Mouse (Mus musculus) MEL (cell line): ENCODE measurements at regions not wholly inside any gene's neighbourhood (a gene's known extent, or its start where the extent isn't known, plus 50 kb on each side); places are given as distances from the start of the nearest gene placed in this dataset.

Experiments used
- DNase-seq: peaks from one replicate; pipeline ENCODE4 v3.0.0; 2011; ENCODE audit warnings: low read depth, low spot score
- H3K27ac ChIP-seq: 2 replicates; pipeline ENCODE4 v1.5.1; 2012; ENCODE audit warnings: low read depth, mild to moderate bottlenecking, control low read depth, low read length, moderate library complexity; ENCODE audit not compliant: control insufficient read depth
- H3K27me3 ChIP-seq, 2 experiments: fragments of 150-350 bp in 1 of 2; sonication (generic) in 1 of 2; 2 replicates each; pipeline ENCODE4 v1.6.1; 2012; ENCODE audit warnings: low read length in 2 of 2, mild to moderate bottlenecking in 2 of 2, improper control_type of control experiment in 1 of 2, moderate library complexity in 1 of 2; ENCODE audit not compliant: insufficient read depth in 2 of 2, control insufficient read depth in 1 of 2
- H3K36me3 ChIP-seq, 2 experiments: 2 replicates each; pipeline ENCODE4 v1.6.1; 2012 to 2014; ENCODE audit warnings: low read length in 2 of 2, improper control_type of control experiment in 1 of 2, inconsistent platforms in 1 of 2, mild to moderate bottlenecking in 1 of 2; ENCODE audit not compliant: insufficient read depth in 2 of 2, control insufficient read depth in 1 of 2
- H3K4me1 ChIP-seq, 2 experiments: fragments of 150-350 bp in 1 of 2; sonication (generic) in 1 of 2; 2 replicates each; pipeline ENCODE4 v1.6.1; 2012; ENCODE audit warnings: low read length in 2 of 2, improper control_type of control experiment in 1 of 2, mild to moderate bottlenecking in 1 of 2; ENCODE audit not compliant: insufficient read depth in 2 of 2, control insufficient read depth in 1 of 2
- H3K4me3 ChIP-seq, 2 experiments: fragments of 150-350 bp in 1 of 2; sonication (generic) in 1 of 2; 2 replicates each; pipeline ENCODE4 v1.5.1; 2012; ENCODE audit warnings: low read depth in 2 of 2, low read length in 2 of 2, mild to moderate bottlenecking in 2 of 2, moderate library complexity in 2 of 2, control low read depth in 1 of 2, improper control_type of control experiment in 1 of 2; ENCODE audit not compliant: control insufficient read depth in 1 of 2, insufficient read depth in 1 of 2
- H3K79me2 ChIP-seq: 2 replicates; pipeline ENCODE4 v1.6.1; 2012; ENCODE audit warnings: mild to moderate bottlenecking, low read length, moderate library complexity; ENCODE audit not compliant: control insufficient read depth, poor library complexity, insufficient read depth
- H3K9ac ChIP-seq: 2 replicates; pipeline ENCODE4 v1.6.1; 2012; ENCODE audit warnings: low read depth, mild to moderate bottlenecking, control low read depth, low read length, moderate library complexity; ENCODE audit not compliant: control insufficient read depth, poor library complexity, severe bottlenecking
- H3K9me3 ChIP-seq: fragments of 150-350 bp; sonication (generic); replicated peaks from 2 replicates; pipeline ENCODE4 v1.6.1; 2012; ENCODE audit warnings: mild to moderate bottlenecking, low read length, improper control_type of control experiment, moderate library complexity; ENCODE audit not compliant: insufficient read depth
- BHLHE40 ChIP-seq: IDR thresholded peaks from 2 replicates; pipeline ENCODE4 v1.6.1; 2012; ENCODE audit warnings: low read depth, mild to moderate bottlenecking, inconsistent platforms, low read length, improper control_type of control experiment, borderline replicate concordance
- CHD1 ChIP-seq: IDR thresholded peaks from 2 replicates; pipeline ENCODE4 v1.6.1; 2012; ENCODE audit warnings: low read depth, mild to moderate bottlenecking, inconsistent platforms, low read length, improper control_type of control experiment
- CHD2 ChIP-seq: IDR thresholded peaks from 2 replicates; pipeline ENCODE4 v1.6.1; 2011; ENCODE audit warnings: low read length, improper control_type of control experiment
- E2F4 ChIP-seq: IDR thresholded peaks from 2 replicates; pipeline ENCODE4 v1.6.1; 2011; ENCODE audit warnings: low read depth, low read length, improper control_type of control experiment, borderline replicate concordance
- EP300 ChIP-seq, 2 experiments: IDR thresholded peaks; 2 replicates each; pipeline ENCODE4 v1.6.1; 2011; ENCODE audit warnings: improper control_type of control experiment in 2 of 2, low read length in 2 of 2, low read depth in 1 of 2, mild to moderate bottlenecking in 1 of 2
- ETS1 ChIP-seq: IDR thresholded peaks from 2 replicates; pipeline ENCODE4 v1.6.1; 2012; ENCODE audit warnings: low read depth, mild to moderate bottlenecking, inconsistent platforms, low read length, improper control_type of control experiment, moderate library complexity
- GABPA ChIP-seq: IDR thresholded peaks from 2 replicates; pipeline ENCODE4 v1.6.1; 2012; ENCODE audit warnings: low read depth, mild to moderate bottlenecking, inconsistent platforms, low read length, improper control_type of control experiment, moderate library complexity
- JUND ChIP-seq: IDR thresholded peaks from 2 replicates; pipeline ENCODE4 v1.6.1; 2011; ENCODE audit warnings: low read depth, mild to moderate bottlenecking, improper control_type of control experiment, low read length
- KAT2A ChIP-seq: conservative IDR thresholded peaks from 2 replicates; pipeline ENCODE4 v1.6.1; 2012; ENCODE audit warnings: low read depth, low read length, improper control_type of control experiment, inconsistent platforms
- MAFK ChIP-seq: IDR thresholded peaks from 2 replicates; pipeline ENCODE4 v1.6.1; 2011; ENCODE audit warnings: low read depth, mild to moderate bottlenecking, low read length, improper control_type of control experiment, borderline replicate concordance
- MAX ChIP-seq: IDR thresholded peaks from 2 replicates; pipeline ENCODE4 v1.6.1; 2011; ENCODE audit warnings: low read length, improper control_type of control experiment
- MEF2A ChIP-seq: IDR thresholded peaks from 2 replicates; pipeline ENCODE4 v1.6.1; 2014; ENCODE audit warnings: low read depth, mild to moderate bottlenecking, inconsistent platforms, low read length, improper control_type of control experiment; ENCODE audit not compliant: poor library complexity, insufficient replicate concordance, severe bottlenecking; ENCODE audit errors: extremely low read depth
- MXI1 ChIP-seq: IDR thresholded peaks from 2 replicates; pipeline ENCODE4 v1.6.1; 2011; ENCODE audit warnings: mild to moderate bottlenecking, low read depth, low read length, improper control_type of control experiment
- NRF1 ChIP-seq: IDR thresholded peaks from 2 replicates; pipeline ENCODE4 v1.6.1; 2014; ENCODE audit warnings: low read depth, mild to moderate bottlenecking, inconsistent platforms, low read length, improper control_type of control experiment, moderate library complexity; ENCODE audit not compliant: poor library complexity, insufficient read depth, severe bottlenecking
- POLR2A ChIP-seq, 2 experiments: IDR thresholded peaks; 2 replicates each; pipeline ENCODE4 v1.6.1; 2011 to 2012; ENCODE audit warnings: low read length in 2 of 2, mild to moderate bottlenecking in 2 of 2, control low read depth in 1 of 2, improper control_type of control experiment in 1 of 2, low read depth in 1 of 2, moderate library complexity in 1 of 2; ENCODE audit not compliant: control insufficient read depth in 1 of 2, insufficient read depth in 1 of 2, poor library complexity in 1 of 2
- POLR2AphosphoS2 ChIP-seq: IDR thresholded peaks from 2 replicates; pipeline ENCODE4 v1.6.1; 2011; ENCODE audit warnings: low read length, improper control_type of control experiment
- POLR2AphosphoS5 ChIP-seq: IDR thresholded peaks from 2 replicates; pipeline ENCODE4 v1.6.1; 2012; ENCODE audit warnings: low read depth, borderline replicate concordance, mild to moderate bottlenecking, inconsistent platforms, low read length, moderate library complexity, mixed read lengths
- RCOR1 ChIP-seq: IDR thresholded peaks from 2 replicates; pipeline ENCODE4 v1.6.1; 2012; ENCODE audit warnings: low read depth, mild to moderate bottlenecking, inconsistent platforms, low read length, improper control_type of control experiment
- SIN3A ChIP-seq: IDR thresholded peaks from 2 replicates; pipeline ENCODE4 v1.6.1; 2012; ENCODE audit warnings: low read length, improper control_type of control experiment, inconsistent platforms
- SMC3 ChIP-seq: IDR thresholded peaks from 2 replicates; pipeline ENCODE4 v1.6.1; 2011; ENCODE audit warnings: low read depth, low read length, improper control_type of control experiment
- TAL1 ChIP-seq: IDR thresholded peaks from 2 replicates; pipeline ENCODE4 v1.6.1; 2012; ENCODE audit warnings: mild to moderate bottlenecking, inconsistent platforms, low read length, moderate library complexity, mixed read lengths
- TBP ChIP-seq: IDR thresholded peaks from 2 replicates; pipeline ENCODE4 v1.8.0; 2011; ENCODE audit warnings: low read depth, low read length, improper control_type of control experiment
- UBTF ChIP-seq: IDR thresholded peaks from 2 replicates; pipeline ENCODE4 v1.6.1; 2012; ENCODE audit warnings: low read depth, mild to moderate bottlenecking, inconsistent platforms, low read length, improper control_type of control experiment, moderate library complexity, borderline replicate concordance; ENCODE audit not compliant: insufficient read depth
- USF2 ChIP-seq, 2 experiments: IDR thresholded peaks; 2 replicates each; pipeline ENCODE4 v1.6.1; 2011 to 2012; ENCODE audit warnings: improper control_type of control experiment in 2 of 2, low read length in 2 of 2, borderline replicate concordance in 1 of 2, inconsistent platforms in 1 of 2, low read depth in 1 of 2, mild to moderate bottlenecking in 1 of 2; ENCODE audit not compliant: insufficient read depth in 1 of 2
- ZC3H11A ChIP-seq: IDR thresholded peaks from 2 replicates; pipeline ENCODE4 v1.6.1; 2012; ENCODE audit warnings: low read depth, mild to moderate bottlenecking, inconsistent platforms, low read length, improper control_type of control experiment
- ZKSCAN1 ChIP-seq: IDR thresholded peaks from 2 replicates; pipeline ENCODE4 v1.6.1; 2012; ENCODE audit warnings: low read depth, mild to moderate bottlenecking, inconsistent platforms, low read length, improper control_type of control experiment, moderate library complexity

GRCm38 (mm10) chr12:112299089-112299488, 153.1 kb downstream of the Kif26a start:
- Histone ChIP-seq H3K4me1 (no peaks in the 10 kb centered on the region), H3K27ac (no peak overlapping the region), H3K27me3 (no peaks in the 10 kb centered on the region), H3K36me3 (no peaks in the 10 kb centered on the region), H3K4me3 (no peak overlapping the region), H3K9ac (no peak overlapping the region), H3K9me3 (no peaks in the 10 kb centered on the region), H3K79me2 (no peaks in the 10 kb centered on the region)
- no peak for DNase-seq
- TF ChIP-seq EP300 (IDR thresholded peaks at IDR 0.05; ENCODE audit: low read depth in 1 of 2, low read length in 2 of 2), result no peak
- TF ChIP-seq TBP, result no peak
- no peak for TF ChIP-seq SIN3A
- no peak for TF ChIP-seq USF2 (IDR thresholded peaks at IDR 0.05; ENCODE audit: borderline replicate concordance in 1 of 2, insufficient read depth in 1 of 2, low read depth in 1 of 2, low read length in 2 of 2)
- TF ChIP-seq GABPA, result no peak
- no peak for TF ChIP-seq KAT2A
- no peak for TF ChIP-seq SMC3
- TF ChIP-seq CHD2, result no peak

GRCm38 (mm10) chr12:112299603-112300002, 153.6 kb downstream of the Kif26a start:
- no peak for DNase-seq
- no peaks in the 10 kb centered on the region for H3K27me3 ChIP-seq

GRCm38 (mm10) chr12:112300125-112300524, 154.1 kb downstream of the Kif26a start:
- H3K9ac ChIP-seq, result no peak overlapping the region
- no peaks in the 10 kb centered on the region for H3K9me3 ChIP-seq
- no peak overlapping the region for H3K27ac ChIP-seq
- no peaks in the 10 kb centered on the region for H3K79me2 ChIP-seq
- no peak overlapping the region for H3K4me3 ChIP-seq
- DNase-seq, result no peak
- H3K27me3 ChIP-seq, result no peaks in the 10 kb centered on the region
- H3K36me3 ChIP-seq, result no peaks in the 10 kb centered on the region
- H3K4me1 ChIP-seq, result no peaks in the 10 kb centered on the region
- no peak for TF ChIP-seq USF2 (IDR thresholded peaks at IDR 0.05; ENCODE audit: borderline replicate concordance in 1 of 2, insufficient read depth in 1 of 2, low read depth in 1 of 2, low read length in 2 of 2)
- no peak for TF ChIP-seq RCOR1
- TF ChIP-seq JUND, result no peak
- TF ChIP-seq EP300 (IDR thresholded peaks at IDR 0.05; ENCODE audit: low read depth in 1 of 2, low read length in 2 of 2), result no peak
- TF ChIP-seq POLR2AphosphoS5, result no peak
- no peak for TF ChIP-seq KAT2A
- no peak for TF ChIP-seq MEF2A
- TF ChIP-seq MAX, result no peak
- TF ChIP-seq POLR2A (IDR thresholded peaks at IDR 0.05; ENCODE audit: control insufficient read depth in 1 of 2, insufficient read depth in 1 of 2, low read depth in 1 of 2, low read length in 2 of 2, poor library complexity in 1 of 2), result no peak
- no peak for TF ChIP-seq POLR2AphosphoS2
- no peak for TF ChIP-seq ZKSCAN1
- TF ChIP-seq BHLHE40, result no peak
- TF ChIP-seq MXI1, result no peak

More at GRCm38 (mm10) chr12:112299603-112300002, 153.6 kb downstream of the Kif26a start:
- Histone ChIP-seq H3K36me3 (no peaks in the 10 kb centered on the region), H3K4me3 (no peak overlapping the region), H3K27ac (no peak overlapping the region), H3K9ac (no peak overlapping the region), H3K79me2 (no peaks in the 10 kb centered on the region), H3K4me1 (no peaks in the 10 kb centered on the region), H3K9me3 (no peaks in the 10 kb centered on the region)
- TF ChIP-seq NRF1, result no peak
- TF ChIP-seq ETS1, result no peak
- TF ChIP-seq MXI1, result no peak
- no peak for TF ChIP-seq E2F4
- no peak for TF ChIP-seq ZKSCAN1
- TF ChIP-seq MAFK, result no peak
- no peak for TF ChIP-seq EP300 (IDR thresholded peaks at IDR 0.05; ENCODE audit: low read depth in 1 of 2, low read length in 2 of 2)
- no peak for TF ChIP-seq CHD2
- TF ChIP-seq CHD1, result no peak
- TF ChIP-seq POLR2AphosphoS2, result no peak
- no peak for TF ChIP-seq TAL1
- no peak for TF ChIP-seq USF2 (IDR thresholded peaks at IDR 0.05; ENCODE audit: borderline replicate concordance in 1 of 2, insufficient read depth in 1 of 2, low read depth in 1 of 2, low read length in 2 of 2)
- no peak for TF ChIP-seq UBTF
- no peak for TF ChIP-seq BHLHE40
- no peak for TF ChIP-seq ZC3H11A
